Mouse (Mus musculus): Measurements from ENCODE around the gene Sult6b1. TPM values are rescaled to one million over a fixed set of nuclear protein-coding genes. Genes with fewer than 3 reads are reported as not detected.

The Sult6b1 gene
- 0.14 and 0.35 TPM in 2 replicates for polyA plus RNA-seq (2015; fragmentation: Nextera tagmentation; extraction: Ambion mirVana)

DNA sequence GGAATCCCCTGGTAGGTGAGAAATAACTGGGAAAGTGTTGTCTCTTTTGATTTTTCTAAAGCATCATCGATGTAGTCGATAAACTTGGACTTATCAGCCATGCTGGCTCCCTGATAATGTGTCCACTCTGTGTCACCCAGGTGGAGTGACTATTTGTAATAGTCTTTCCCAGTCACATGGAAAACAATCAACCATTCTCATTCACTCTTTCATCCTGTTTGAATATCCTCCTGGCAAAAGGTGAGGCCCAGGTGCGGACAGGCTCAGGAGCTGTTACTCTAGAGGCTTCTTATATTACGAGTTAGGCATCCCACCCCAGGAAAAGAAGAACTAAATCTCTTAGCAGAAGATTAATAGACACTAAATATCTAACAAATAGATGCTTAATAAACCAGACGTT, at the start of gene Sult6b1:
Sult6b1 (minus strand) TSS at position 101 of the 400 bp plus-strand sequence.
- Histone ChIP-seq H3K9me3 (no peaks in the 10 kb centered on the region), H3K27ac (no peak within 1 kb of the TSS), H3K27me3 (replicated peaks) (no peaks in the 10 kb centered on the region), H3K4me2 (no peak within 1 kb of the TSS), H3K9ac (no peak within 1 kb of the TSS), H3K4me1 (no peaks in the 10 kb centered on the region), H3K4me3 (replicated peaks) (no peak within 1 kb of the TSS), H3K36me3 (no peaks in the 10 kb centered on the region)
- no peak for ATAC-seq (ENCODE audit: insufficient read depth, low FRiP score, low read depth)
- 76% methylated on average over 5 of the region's 5 CpGs for WGBS

DNA sequence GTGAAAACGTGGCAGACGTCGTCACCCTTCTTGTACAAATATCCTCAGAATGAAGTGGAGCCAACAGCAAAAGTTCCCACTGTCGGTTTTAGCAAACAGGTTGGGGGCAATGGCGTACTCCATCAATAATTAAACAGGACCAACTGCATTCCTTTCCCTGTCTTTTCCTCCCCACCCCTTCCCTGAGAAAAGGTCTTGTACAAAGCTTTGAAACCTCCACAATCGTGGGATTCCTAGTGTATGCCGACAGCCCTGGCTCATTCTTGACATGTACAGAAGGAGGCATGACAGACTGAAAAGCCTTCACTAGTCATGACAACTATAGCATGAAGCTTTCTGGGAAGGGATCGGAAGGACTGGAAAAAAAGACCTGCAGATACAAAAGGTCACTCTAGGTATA, 46.4 kb upstream of the Sult6b1 start:
- no peak overlapping the region for H3K4me2 ChIP-seq
- H3K27ac ChIP-seq: no peak overlapping the region
- H3K36me3 ChIP-seq: peaks cover 33% of the 10 kb centered on the region
- 0 out of 2 replicates have a peak, but pooled peaks have one; percentile 31 for ATAC-seq (ENCODE audit: insufficient read depth, low FRiP score, low read depth)
- H3K4me1 ChIP-seq: no peaks in the 10 kb centered on the region
- no peaks in the 10 kb centered on the region for H3K27me3 ChIP-seq (replicated peaks)
- H3K9ac ChIP-seq: no peak overlapping the region
- H3K9me3 ChIP-seq: no peaks in the 10 kb centered on the region
- WGBS: 78% methylated on average over 8 of the region's 8 CpGs
- H3K4me3 ChIP-seq (replicated peaks): no peak overlapping the region

DNA sequence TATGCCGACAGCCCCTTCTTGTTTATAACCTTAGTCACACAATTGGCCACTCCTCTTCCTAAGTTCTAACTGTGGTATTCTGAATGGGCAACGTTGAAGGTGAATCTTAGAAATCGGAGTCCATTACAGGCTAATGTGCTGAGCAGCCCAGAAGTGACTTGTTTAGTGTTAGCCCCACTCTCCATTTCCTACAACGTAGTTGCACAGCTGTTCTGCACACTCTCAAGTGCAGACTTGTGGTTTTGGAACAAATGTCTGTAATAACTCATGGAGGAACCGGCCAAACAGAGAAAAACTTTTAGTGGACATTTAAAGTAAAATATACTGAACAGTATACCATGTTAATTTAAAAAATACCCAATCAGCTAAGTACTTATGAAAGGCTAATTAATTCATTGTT, 45.3 kb upstream of the Sult6b1 start:
- 88% methylated on average over 5 of the region's 5 CpGs for WGBS
- Histone ChIP-seq H3K4me1 (no peaks in the 10 kb centered on the region), H3K27me3 (replicated peaks) (no peaks in the 10 kb centered on the region), H3K4me3 (replicated peaks) (no peak overlapping the region), H3K36me3 (peaks cover 37% of the 10 kb centered on the region), H3K9me3 (no peaks in the 10 kb centered on the region), H3K27ac (no peak overlapping the region), H3K4me2 (no peak overlapping the region), H3K9ac (no peak overlapping the region)
- ATAC-seq (ENCODE audit: insufficient read depth, low FRiP score, low read depth): no peak

DNA sequence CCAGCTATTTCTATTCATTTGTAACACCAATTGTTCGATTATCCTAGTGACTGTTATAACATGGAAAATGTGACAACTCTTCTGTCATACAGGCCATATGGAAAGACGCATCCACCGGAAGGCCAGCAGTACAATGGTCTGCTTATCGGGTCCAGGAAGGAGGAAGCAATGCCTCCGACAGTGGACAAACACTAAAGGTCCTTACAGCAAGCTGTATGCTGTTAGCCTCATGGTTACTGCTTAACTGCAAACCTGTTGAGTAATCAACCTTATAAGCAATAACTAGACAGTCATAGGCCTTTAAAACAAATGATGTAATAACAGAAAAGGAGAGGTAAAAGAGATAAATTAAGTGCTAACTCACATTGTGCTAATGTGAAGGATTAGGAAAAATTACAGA, 44.4 kb upstream of the Sult6b1 start:
- H3K9me3 ChIP-seq: no peaks in the 10 kb centered on the region
- H3K36me3 ChIP-seq: peaks cover 40% of the 10 kb centered on the region
- H3K4me3 ChIP-seq (replicated peaks): no peak overlapping the region
- H3K4me1 ChIP-seq: no peaks in the 10 kb centered on the region
- 91% methylated on average over 5 of the region's 5 CpGs for WGBS
- no peak overlapping the region for H3K27ac ChIP-seq
- no peaks in the 10 kb centered on the region for H3K27me3 ChIP-seq (replicated peaks)
- ATAC-seq (ENCODE audit: insufficient read depth, low FRiP score, low read depth): no peak
- no peak overlapping the region for H3K4me2 ChIP-seq
- no peak overlapping the region for H3K9ac ChIP-seq

DNA sequence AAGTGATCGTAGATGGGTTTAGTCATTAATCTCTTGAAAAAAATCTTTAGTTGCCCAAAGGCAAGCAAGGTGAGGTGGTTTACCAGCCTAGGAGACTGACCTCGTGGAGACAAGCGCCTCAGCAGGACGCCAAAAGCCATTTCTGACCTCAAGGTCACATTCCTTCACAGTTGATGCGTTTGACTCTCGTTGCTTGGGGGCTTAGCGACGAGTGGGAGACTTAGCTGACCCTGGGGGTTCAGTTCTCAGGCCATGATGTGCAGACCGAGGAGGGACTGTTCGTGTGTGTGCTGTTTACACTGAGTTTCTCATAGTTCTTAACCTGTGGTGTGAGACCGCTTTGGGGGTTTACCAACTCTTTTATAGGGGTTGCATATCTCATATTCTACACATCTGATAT, 35.8 kb upstream of the Sult6b1 start:
- 0 out of 2 replicates have a peak, but pooled peaks cover 7% of the 10 kb centered on the region for H3K36me3 ChIP-seq
- no peaks in the 10 kb centered on the region for H3K27me3 ChIP-seq (replicated peaks)
- ATAC-seq (ENCODE audit: insufficient read depth, low FRiP score, low read depth): no peak
- no peak overlapping the region for H3K27ac ChIP-seq
- no peaks in the 10 kb centered on the region for H3K9me3 ChIP-seq
- H3K4me3 ChIP-seq (replicated peaks): no peak overlapping the region
- H3K4me2 ChIP-seq: no peak overlapping the region
- WGBS: 46% methylated on average over 11 of the region's 11 CpGs
- H3K4me1 ChIP-seq: no peaks in the 10 kb centered on the region
- no peak overlapping the region for H3K9ac ChIP-seq

DNA sequence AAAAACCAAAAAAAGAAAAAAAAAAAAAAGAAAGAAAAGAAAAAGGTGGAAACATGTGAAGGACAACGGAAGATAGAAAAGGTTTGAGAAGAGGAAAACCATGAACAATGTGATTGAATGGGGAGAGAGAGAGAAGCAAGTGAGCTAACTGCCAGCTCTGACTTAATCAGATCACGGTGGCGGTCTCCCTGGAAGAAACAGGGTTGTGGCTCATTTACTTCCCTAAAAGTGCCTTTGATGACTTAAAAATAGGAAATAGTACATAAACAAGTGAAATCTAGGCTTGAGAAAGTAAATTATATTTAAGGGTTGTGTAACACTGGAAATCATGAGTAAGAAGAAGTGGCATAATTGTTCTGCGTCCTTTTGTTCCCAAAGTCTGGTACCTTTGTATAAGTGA, 32.1 kb upstream of the Sult6b1 start:
- H3K36me3 ChIP-seq: no peaks in the 10 kb centered on the region; the same call in 1 of the 2 replicates
- no peak for ATAC-seq (ENCODE audit: insufficient read depth, low FRiP score, low read depth)
- H3K4me3 ChIP-seq (replicated peaks): no peak overlapping the region
- no peak overlapping the region for H3K27ac ChIP-seq
- no peak overlapping the region for H3K9ac ChIP-seq
- H3K4me1 ChIP-seq: 0 out of 2 replicates have a peak, but pooled peaks cover 2% of the 10 kb centered on the region
- no peak overlapping the region for H3K4me2 ChIP-seq
- H3K27me3 ChIP-seq (replicated peaks): no peaks in the 10 kb centered on the region
- WGBS: 88% methylated on average over 4 of the region's 4 CpGs
- H3K9me3 ChIP-seq: no peaks in the 10 kb centered on the region

DNA sequence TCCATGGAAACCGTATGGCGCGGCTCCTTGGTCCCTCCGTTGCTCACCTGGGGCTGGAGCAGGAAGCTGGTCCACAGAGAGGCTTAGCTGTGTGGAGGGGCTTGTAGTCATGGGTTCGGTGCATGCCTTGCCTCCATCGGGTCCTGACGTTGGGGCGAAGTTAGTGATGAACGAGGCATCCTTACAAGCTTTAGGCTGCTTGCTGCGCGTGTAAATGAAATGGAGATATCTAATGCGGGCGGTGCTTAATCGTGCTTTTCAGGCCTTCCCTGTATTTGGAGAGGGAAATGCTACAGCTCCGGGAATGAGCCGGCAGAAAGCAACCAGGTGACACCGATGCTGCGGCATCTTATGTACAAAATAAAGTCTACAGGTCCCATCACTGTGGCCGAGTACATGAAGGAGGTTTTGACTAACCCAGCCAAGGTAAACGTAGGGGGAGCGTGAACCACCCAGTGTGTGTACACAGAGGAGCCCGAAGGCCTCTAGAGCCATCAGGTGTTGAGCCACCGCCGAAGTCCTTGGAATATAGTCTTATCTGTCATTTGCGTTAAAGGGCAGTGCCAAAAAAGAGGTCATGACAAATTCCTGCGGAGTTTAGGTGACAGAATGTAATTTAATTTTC, 30.5 kb upstream of the Sult6b1 start:
- ATAC-seq (ENCODE audit: insufficient read depth, low FRiP score, low read depth): 0 out of 2 replicates have a peak, but pooled peaks have one; percentile 7
- Histone ChIP-seq H3K9me3 (no peaks in the 10 kb centered on the region), H3K4me2 (peak overlapping the region; percentile 57), H3K4me1 (0 out of 2 replicates have a peak, but pooled peaks cover 2% of the 10 kb centered on the region), H3K27me3 (replicated peaks) (no peaks in the 10 kb centered on the region), H3K27ac (no peak overlapping the region), H3K36me3 (peaks cover 4% of the 10 kb centered on the region; the same call in 1 of the 2 replicates), H3K4me3 (replicated peaks) (peak overlapping the region; percentile 88), H3K9ac (peak overlapping the region; percentile 68)
- 8% methylated on average over 26 of the region's 26 CpGs for WGBS

DNA sequence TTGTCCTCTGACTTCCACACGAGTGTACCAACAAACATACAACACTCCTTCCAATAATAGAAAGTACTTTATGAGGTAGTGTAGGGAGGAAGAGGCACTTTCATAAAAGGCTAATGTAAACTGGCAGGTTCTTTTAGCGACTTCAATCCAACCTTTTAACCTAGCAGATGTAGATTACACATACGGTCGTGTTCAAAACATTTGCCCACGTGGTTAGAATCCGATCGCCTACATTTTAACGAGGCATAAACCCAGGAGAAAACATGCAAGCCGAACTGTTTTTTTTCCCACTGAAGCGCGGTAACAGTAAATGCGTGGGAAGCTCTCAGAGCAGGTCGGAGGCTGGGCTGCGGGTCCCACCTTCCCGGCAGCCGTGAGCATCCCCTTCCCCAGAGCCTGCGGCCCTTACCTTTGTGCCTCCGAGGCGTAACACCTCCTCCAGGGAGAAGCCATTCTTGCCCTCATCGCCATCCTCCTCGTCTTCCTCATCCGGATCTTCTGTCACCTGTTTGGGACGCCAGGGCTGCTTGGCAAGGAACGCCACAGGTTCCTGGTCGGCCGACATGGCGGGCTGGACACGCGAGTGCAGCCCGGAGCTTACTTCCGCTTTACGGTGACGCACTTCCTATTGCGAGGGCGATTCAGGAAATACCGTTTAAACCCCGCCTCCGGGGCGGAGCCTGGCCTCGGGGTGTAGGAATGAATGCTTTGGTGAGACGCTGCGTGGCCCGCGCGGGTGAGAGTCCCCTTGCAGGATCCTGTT, 29.9 kb upstream of the Sult6b1 start, which contains the start of the genes Cebpz and Ndufaf7:
Cebpz (minus strand) TSS at position 601 of the 763 bp plus-strand sequence.
Ndufaf7 (plus strand) TSS at position 671 of the 763 bp plus-strand sequence.
- Histone ChIP-seq H3K4me1 (0 out of 2 replicates have a peak, but pooled peaks cover 2% of the 10 kb centered on the region), H3K9ac (peak within 1 kb of the TSS; percentile 68), H3K4me2 (peak within 1 kb of the TSS; percentile 57), H3K27ac (no peak within 1 kb of the TSS), H3K36me3 (peaks cover 8% of the 10 kb centered on the region; the same call in 1 of the 2 replicates), H3K4me3 (replicated peaks) (peak within 1 kb of the TSS; percentile 88), H3K27me3 (replicated peaks) (no peaks in the 10 kb centered on the region), H3K9me3 (no peaks in the 10 kb centered on the region)
- WGBS: under 1% methylated on average over 45 of the region's 45 CpGs
- peak; percentile 99 for ATAC-seq (ENCODE audit: insufficient read depth, low FRiP score, low read depth)

DNA sequence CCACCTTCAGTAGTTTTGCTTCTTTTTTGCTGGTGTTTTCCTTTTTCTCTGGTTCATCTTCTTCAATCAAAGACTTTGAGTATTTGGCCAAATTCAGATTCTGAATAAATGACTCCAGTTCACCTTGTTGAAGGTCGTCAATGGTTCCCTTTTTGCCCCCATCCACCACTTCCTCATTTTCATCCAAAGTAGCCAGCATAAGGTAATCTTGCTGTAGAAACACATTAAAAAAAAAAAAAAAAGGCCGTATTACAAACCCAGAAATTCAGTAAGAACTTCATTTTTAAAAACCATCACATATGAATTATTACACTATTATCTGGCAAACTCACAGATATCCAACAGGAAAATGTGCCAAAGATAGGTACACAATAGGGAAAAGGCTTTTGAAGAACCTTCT, 29.1 kb upstream of the Sult6b1 start:
- Histone ChIP-seq H3K27me3 (replicated peaks) (no peaks in the 10 kb centered on the region), H3K27ac (no peak overlapping the region), H3K4me2 (peak overlapping the region; percentile 57), H3K9ac (no peak overlapping the region), H3K4me1 (0 out of 2 replicates have a peak, but pooled peaks cover 2% of the 10 kb centered on the region), H3K36me3 (peaks cover 15% of the 10 kb centered on the region; the same call in 1 of the 2 replicates), H3K4me3 (replicated peaks) (peak overlapping the region; percentile 88), H3K9me3 (no peaks in the 10 kb centered on the region)
- WGBS: 65% methylated on average over 2 of the region's 2 CpGs
- ATAC-seq (ENCODE audit: insufficient read depth, low FRiP score, low read depth): no peak

DNA sequence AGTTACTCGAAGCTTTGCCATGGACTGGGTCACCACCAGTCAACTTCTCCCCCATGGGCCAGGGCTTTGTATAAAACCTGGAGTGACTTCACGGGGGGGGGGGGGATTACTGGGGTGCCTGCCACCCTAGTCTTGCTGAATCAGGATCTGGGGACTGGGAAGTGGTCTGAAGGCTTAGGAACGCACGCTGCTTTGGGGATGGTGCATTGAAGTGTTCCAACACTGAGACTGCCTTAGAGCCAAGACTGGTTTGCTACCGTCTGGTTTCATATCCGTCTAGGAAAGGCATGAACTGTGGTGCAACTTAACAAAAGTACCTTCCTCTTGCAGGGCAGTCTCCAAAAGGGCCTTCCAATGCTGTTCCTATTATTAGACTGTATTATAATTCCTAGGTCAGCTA, 10.9 kb upstream of the Sult6b1 start:
- H3K27ac ChIP-seq: no peak overlapping the region
- H3K27me3 ChIP-seq (replicated peaks): no peaks in the 10 kb centered on the region
- no peak overlapping the region for H3K9ac ChIP-seq
- peak overlapping the region; percentile 67; the same call in 1 of the 2 replicates for H3K4me2 ChIP-seq
- H3K4me3 ChIP-seq (replicated peaks): no peak overlapping the region
- 44% methylated on average over 6 of the region's 6 CpGs for WGBS
- H3K4me1 ChIP-seq: peaks cover 5% of the 10 kb centered on the region; the same call in 1 of the 2 replicates
- H3K36me3 ChIP-seq: peaks cover 9% of the 10 kb centered on the region; the same call in 1 of the 2 replicates
- H3K9me3 ChIP-seq: no peaks in the 10 kb centered on the region
- ATAC-seq (ENCODE audit: insufficient read depth, low FRiP score, low read depth): no peak

DNA sequence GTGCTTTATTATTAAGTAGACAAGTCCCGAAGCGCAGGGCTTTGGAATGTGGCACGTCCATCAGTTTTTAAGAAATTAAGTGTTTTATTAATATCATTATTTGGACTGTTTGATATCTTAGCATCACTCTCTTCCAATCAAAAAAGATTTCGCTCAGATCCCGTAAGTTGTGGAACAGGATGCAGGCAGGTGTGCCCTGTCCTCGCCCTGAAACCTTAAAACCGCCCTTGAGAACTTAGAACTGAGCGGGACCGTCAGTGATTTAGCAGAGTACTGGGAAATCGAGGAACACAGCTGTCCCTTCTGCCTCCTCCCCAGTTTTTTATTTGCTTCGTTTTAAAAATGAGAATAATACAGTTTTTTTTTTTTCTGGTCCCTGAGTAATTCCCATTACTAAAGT, 10.1 kb upstream of the Sult6b1 start:
- peak overlapping the region; percentile 67 for H3K9ac ChIP-seq
- no peaks in the 10 kb centered on the region for H3K27me3 ChIP-seq (replicated peaks)
- H3K36me3 ChIP-seq: peaks cover 9% of the 10 kb centered on the region; the same call in 1 of the 2 replicates
- peak overlapping the region; percentile 67 for H3K4me2 ChIP-seq
- WGBS: 2% methylated on average over 11 of the region's 11 CpGs
- no peaks in the 10 kb centered on the region for H3K9me3 ChIP-seq
- peaks cover 5% of the 10 kb centered on the region; the same call in 1 of the 2 replicates for H3K4me1 ChIP-seq
- H3K27ac ChIP-seq: peak overlapping the region; percentile 90
- ATAC-seq (ENCODE audit: insufficient read depth, low FRiP score, low read depth): no peak
- peak overlapping the region; percentile 60 for H3K4me3 ChIP-seq (replicated peaks)
